Mouse (Mus musculus) G1E (cell line): ENCODE measurements around the gene Zfp644. TPM values are rescaled to one million over a fixed set of nuclear protein-coding genes. Genes with fewer than 3 reads are reported as not detected.

Experiments used
- ATAC-seq: 2 replicates; pipeline ENCODE4 v1.8.0; 2016; ENCODE audit warnings: mild to moderate bottlenecking; ENCODE audit not compliant: insufficient number of reproducible peaks, poor library complexity, low FRiP score, severe bottlenecking; ENCODE audit errors: extremely low read depth
- DNase-seq: peaks from one replicate; pipeline ENCODE4 v3.0.0; 2012; ENCODE audit warnings: low spot score
- H3K27me3 ChIP-seq: 2 replicates; pipeline ENCODE4 v1.6.1; 2012; ENCODE audit warnings: mild to moderate bottlenecking, low read length, inconsistent platforms; ENCODE audit not compliant: insufficient read depth
- H3K36me3 ChIP-seq: replicated peaks from 2 replicates; pipeline ENCODE3; 2012; ENCODE audit warnings: mild to moderate bottlenecking, inconsistent platforms
- H3K4me1 ChIP-seq: 2 replicates; pipeline ENCODE4 v1.6.1; 2012; ENCODE audit warnings: low read depth, low read length, inconsistent platforms, mixed read lengths; ENCODE audit not compliant: insufficient read depth
- H3K4me3 ChIP-seq: 2 replicates; pipeline ENCODE4 v1.5.1; 2012; ENCODE audit warnings: low read depth, mild to moderate bottlenecking, inconsistent platforms, low read length, moderate library complexity, mixed read lengths
- H3K9me3 ChIP-seq: replicated peaks from 2 replicates; pipeline ENCODE4 v1.6.1; 2012; ENCODE audit warnings: inconsistent platforms
- CTCF ChIP-seq: IDR thresholded peaks from 2 replicates; pipeline ENCODE4 v1.5.1; 2012; ENCODE audit warnings: low read depth, low read length, inconsistent platforms, mixed read lengths
- GATA1 ChIP-seq: IDR thresholded peaks from 2 replicates; pipeline ENCODE4 v1.6.1; 2012; ENCODE audit warnings: borderline replicate concordance, low read length, inconsistent platforms, mixed read lengths
- GATA2 ChIP-seq: IDR thresholded peaks from 2 replicates; pipeline ENCODE4 v1.6.1; 2012; ENCODE audit warnings: low read depth, low read length, inconsistent platforms, borderline replicate concordance
- POLR2AphosphoS5 ChIP-seq: IDR thresholded peaks from 2 replicates; pipeline ENCODE4 v1.6.1; 2012; ENCODE audit warnings: low read depth, low read length, inconsistent platforms; ENCODE audit not compliant: insufficient replicate concordance
- TAL1 ChIP-seq: conservative IDR thresholded peaks from 2 replicates; pipeline ENCODE4 v1.6.1; 2012; ENCODE audit warnings: low read depth, low read length, inconsistent platforms, mixed read lengths
- polyA plus RNA-seq: library from polyadenylated mRNA; stranded (reverse); fragments of >175 nt; gene quantifications from 2 replicates; pipeline ENCODE4 v1.2.3, GENCODE M21; 2012
- total RNA-seq, 2 experiments: library from RNA; stranded (forward) in 1 of 2; stranded (reverse) in 1 of 2; fragments of 200-1000 nt in 1 of 2; fragments of >200 nt in 1 of 2; fragmentation: Nextera tagmentation in 1 of 2; gene quantifications; 2 replicates each; pipeline ENCODE4 v1.2.3; 2014 to 2017

Gene Zfp644
- total and polyA plus RNA-seq, 3 experiments, result 13.9 to 97.8 (median 83.8) TPM

DNA sequence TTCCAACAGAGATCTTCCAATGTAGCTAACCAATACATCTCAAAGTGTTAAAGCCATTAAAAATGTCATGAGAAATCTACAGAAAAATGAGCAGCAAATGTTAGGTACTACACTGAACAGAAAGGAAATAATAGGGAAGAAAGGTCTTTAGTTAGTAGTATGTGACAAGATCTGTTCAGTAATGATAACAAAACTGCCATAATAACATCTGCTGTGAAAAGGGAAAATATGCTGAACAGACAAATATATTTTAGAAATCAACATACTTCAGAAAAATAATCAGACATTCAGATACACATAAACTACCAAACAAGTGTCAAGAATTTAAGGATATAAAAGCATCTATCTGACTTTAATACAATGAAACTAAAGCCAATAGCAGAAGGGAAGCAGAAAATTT, 24.5 kb downstream of the Zfp644 start:
- DNase-seq (no peak), ATAC-seq (no peak)
- TF ChIP-seq POLR2AphosphoS5 (no peak), CTCF (no peak), TAL1 (no peak), GATA1 (no peak), GATA2 (no peak)
- H3K4me3 ChIP-seq, result no peak overlapping the region
- peaks cover 50% of the 10 kb centered on the region for H3K36me3 ChIP-seq
- H3K9me3 ChIP-seq, result no peaks in the 10 kb centered on the region
- H3K4me1 ChIP-seq, result peaks cover 10% of the 10 kb centered on the region; the same call in 1 of the 2 replicates
- no peaks in the 10 kb centered on the region for H3K27me3 ChIP-seq

DNA sequence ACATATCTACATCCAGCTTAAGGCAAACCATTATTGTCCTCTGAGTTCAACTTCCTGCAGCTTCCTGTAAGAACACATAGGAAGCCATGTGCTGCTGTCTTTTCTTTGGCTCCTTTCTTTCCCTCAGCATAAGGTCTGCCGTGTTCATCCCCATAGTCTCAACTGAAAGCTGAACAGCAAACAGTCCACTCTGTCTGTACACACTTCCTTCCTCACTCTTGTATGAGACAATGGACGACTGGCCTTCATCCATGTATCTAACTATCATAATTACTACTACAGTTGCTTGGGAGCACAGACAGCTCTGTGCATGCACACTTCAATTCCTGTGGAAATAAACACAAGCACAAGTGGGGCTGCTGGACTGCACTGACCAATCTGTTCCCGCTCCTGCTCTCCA, 25.2 kb downstream of the Zfp644 start:
- no peak overlapping the region for H3K4me3 ChIP-seq
- no peaks in the 10 kb centered on the region for H3K9me3 ChIP-seq
- no peak for DNase-seq
- ATAC-seq, result no peak
- TF ChIP-seq GATA1 (no peak), GATA2 (no peak), TAL1 (no peak), CTCF (no peak), POLR2AphosphoS5 (no peak)
- peaks cover 50% of the 10 kb centered on the region for H3K36me3 ChIP-seq
- no peaks in the 10 kb centered on the region for H3K27me3 ChIP-seq
- peaks cover 10% of the 10 kb centered on the region; the same call in 1 of the 2 replicates for H3K4me1 ChIP-seq

DNA sequence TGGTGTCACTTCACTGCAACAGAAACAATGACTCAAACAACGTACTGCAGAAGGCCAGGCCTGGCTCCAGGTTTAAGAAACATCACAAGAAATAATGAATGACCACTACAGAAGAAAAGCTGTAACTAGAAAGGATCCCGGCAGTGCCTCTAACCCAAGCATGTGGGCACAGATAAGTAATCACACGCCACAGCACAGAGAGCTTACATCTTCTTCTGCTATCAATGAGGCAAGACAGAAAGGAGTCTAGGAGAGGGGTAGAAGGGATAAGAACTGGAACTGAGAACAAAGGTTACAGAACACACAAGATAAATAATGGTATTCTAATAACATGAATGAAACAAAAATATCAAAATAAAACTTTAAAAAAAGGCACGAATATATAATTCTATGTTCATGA, 32.2 kb downstream of the Zfp644 start:
- Histone ChIP-seq H3K36me3 (peaks cover 61% of the 10 kb centered on the region), H3K4me1 (peaks cover 5% of the 10 kb centered on the region; the same call in 1 of the 2 replicates), H3K4me3 (no peak overlapping the region), H3K27me3 (no peaks in the 10 kb centered on the region), H3K9me3 (no peaks in the 10 kb centered on the region)
- DNase-seq, result no peak
- no peak for TF ChIP-seq POLR2AphosphoS5
- TF ChIP-seq TAL1, result no peak
- TF ChIP-seq GATA1, result no peak
- no peak for TF ChIP-seq CTCF
- TF ChIP-seq GATA2, result no peak
- no peak; the same call in 1 of the 2 replicates for ATAC-seq

DNA sequence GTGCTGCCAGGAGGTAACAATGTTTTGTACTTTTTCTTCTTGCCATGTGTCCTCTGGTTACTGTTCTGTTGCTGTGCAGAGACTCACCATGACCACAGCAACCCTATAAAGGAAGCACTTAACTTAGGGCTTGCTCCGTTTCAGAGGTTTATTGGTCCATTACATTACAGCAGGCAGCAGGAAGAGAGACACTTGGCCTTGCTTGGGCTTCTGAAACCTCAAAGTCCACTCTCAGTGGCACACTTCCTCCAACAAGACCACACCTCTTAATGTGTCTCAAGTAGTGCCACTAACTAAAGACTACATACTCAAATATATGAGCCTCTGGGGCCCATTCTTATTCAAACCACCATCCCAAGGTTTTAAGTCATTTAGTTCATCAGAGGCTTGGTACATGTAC, 36.2 kb downstream of the Zfp644 start:
- peaks cover 69% of the 10 kb centered on the region for H3K36me3 ChIP-seq
- ATAC-seq (no peak), DNase-seq (no peak)
- no peaks in the 10 kb centered on the region for H3K27me3 ChIP-seq
- no peaks in the 10 kb centered on the region for H3K9me3 ChIP-seq
- no peak overlapping the region for H3K4me3 ChIP-seq
- peaks cover 5% of the 10 kb centered on the region; the same call in 1 of the 2 replicates for H3K4me1 ChIP-seq
- no peak for TF ChIP-seq GATA1

DNA sequence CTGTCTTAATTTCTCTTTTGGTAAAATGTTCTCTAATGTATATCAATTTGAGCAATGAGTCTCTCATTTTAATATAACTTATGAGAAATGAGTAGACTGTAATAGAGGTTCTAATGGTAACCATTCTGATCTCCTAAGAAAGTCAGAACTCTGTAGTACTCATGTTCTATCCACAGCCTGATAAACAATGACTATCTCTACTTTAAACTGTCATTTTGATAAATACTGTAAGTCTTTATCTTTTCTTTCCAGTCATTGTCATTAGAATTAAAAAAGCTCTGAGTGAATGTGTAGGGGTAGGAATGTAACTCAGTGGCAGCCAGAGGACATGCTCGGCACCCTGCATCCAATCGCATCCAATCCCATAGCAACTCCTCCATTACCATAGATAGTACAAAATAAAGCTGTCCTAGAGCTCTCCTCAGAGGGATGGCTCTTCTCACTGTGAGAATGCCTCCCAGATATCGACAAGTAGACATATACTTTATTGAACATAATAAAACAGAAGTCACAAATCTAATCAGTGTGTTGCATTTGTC, 44.2 kb downstream of the Zfp644 start:
- Histone ChIP-seq H3K27me3 (no peaks in the 10 kb centered on the region), H3K4me1 (peaks cover 7% of the 10 kb centered on the region; the same call in 1 of the 2 replicates), H3K4me3 (no peak overlapping the region), H3K9me3 (no peaks in the 10 kb centered on the region), H3K36me3 (peaks cover 63% of the 10 kb centered on the region)
- no peak for DNase-seq
- no peak for ATAC-seq
- no peak for TF ChIP-seq GATA1
- no peak for TF ChIP-seq GATA2
- no peak for TF ChIP-seq TAL1
- no peak for TF ChIP-seq POLR2AphosphoS5
- TF ChIP-seq CTCF, result no peak

DNA sequence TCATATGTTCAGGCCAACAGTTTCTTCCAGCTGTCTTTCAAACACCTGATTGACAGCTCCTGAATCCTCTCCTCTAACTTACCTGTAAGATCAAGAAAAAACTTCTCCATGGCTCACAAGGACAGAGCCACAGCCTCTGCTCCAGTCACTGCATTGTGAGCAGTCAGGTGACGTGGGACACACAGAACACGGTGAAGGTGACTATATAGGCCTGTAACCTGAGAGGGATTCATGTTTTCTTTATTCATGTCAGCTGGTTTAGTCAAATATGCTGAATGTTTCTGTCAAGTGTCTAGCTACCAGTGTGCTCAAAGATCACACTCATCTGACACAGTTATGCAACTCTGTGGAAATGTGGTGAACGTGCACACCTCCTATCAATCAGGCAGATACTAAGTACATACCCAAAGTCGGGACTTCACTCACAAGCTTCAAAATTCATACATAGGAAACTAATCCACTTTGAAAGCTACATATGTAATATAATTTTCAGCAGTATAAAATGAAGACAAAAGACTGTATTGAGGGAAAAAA, 44.8 kb downstream of the Zfp644 start:
- Histone ChIP-seq H3K36me3 (peaks cover 59% of the 10 kb centered on the region), H3K27me3 (no peaks in the 10 kb centered on the region), H3K4me1 (peaks cover 7% of the 10 kb centered on the region; the same call in 1 of the 2 replicates), H3K9me3 (no peaks in the 10 kb centered on the region), H3K4me3 (no peak overlapping the region)
- TF ChIP-seq CTCF, result no peak
- no peak for TF ChIP-seq TAL1
- no peak for TF ChIP-seq GATA2
- TF ChIP-seq POLR2AphosphoS5, result no peak
- no peak for TF ChIP-seq GATA1
- ATAC-seq (no peak), DNase-seq (no peak)

DNA sequence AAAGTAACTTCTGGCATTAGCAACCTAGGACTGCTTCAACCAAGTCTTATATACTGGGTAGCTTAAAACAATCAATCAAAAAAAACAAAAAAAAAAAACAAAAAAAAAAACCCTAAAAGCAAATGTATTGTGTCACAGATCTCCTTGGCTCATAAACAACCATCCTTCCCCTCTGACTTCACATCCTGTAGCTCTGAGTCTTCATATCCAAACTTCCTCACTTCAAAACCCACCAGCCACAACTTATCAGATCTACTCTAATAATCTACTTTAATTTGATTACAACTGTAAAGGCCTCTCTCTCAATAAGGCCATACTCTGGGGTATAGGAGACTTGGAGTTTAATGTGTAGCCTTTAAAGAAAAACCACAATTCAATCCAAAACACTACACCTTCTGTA, 47.1 kb downstream of the Zfp644 start:
- DNase-seq (no peak), ATAC-seq (no peak)
- no peak for TF ChIP-seq GATA1
- no peak for TF ChIP-seq CTCF
- no peak for TF ChIP-seq GATA2
- no peak for TF ChIP-seq TAL1
- TF ChIP-seq POLR2AphosphoS5, result no peak
- no peaks in the 10 kb centered on the region for H3K27me3 ChIP-seq
- peaks cover 54% of the 10 kb centered on the region for H3K36me3 ChIP-seq
- no peak overlapping the region for H3K4me3 ChIP-seq
- H3K4me1 ChIP-seq, result peaks cover 7% of the 10 kb centered on the region; the same call in 1 of the 2 replicates
- no peaks in the 10 kb centered on the region for H3K9me3 ChIP-seq
